Mouse (Mus musculus) G1E (cell line): ENCODE results near the gene Acp5.

Source experiments
- CTCF ChIP-seq: IDR thresholded peaks from 2 replicates; pipeline ENCODE4 v1.5.1; 2012; ENCODE audit warnings: low read depth, low read length, inconsistent platforms, mixed read lengths
- GATA1 ChIP-seq: IDR thresholded peaks from 2 replicates; pipeline ENCODE4 v1.6.1; 2012; ENCODE audit warnings: borderline replicate concordance, low read length, inconsistent platforms, mixed read lengths
- GATA2 ChIP-seq: IDR thresholded peaks from 2 replicates; pipeline ENCODE4 v1.6.1; 2012; ENCODE audit warnings: low read depth, low read length, inconsistent platforms, borderline replicate concordance
- TAL1 ChIP-seq: conservative IDR thresholded peaks from 2 replicates; pipeline ENCODE4 v1.6.1; 2012; ENCODE audit warnings: low read depth, low read length, inconsistent platforms, mixed read lengths

- no peak for TF ChIP-seq CTCF
- TF ChIP-seq TAL1, result no peak
- TF ChIP-seq GATA1, result no peak
- no peak for TF ChIP-seq GATA2
These were observed 29.5 kb upstream of the Acp5 start for GRCm38 (mm10) chr9:22164711-22165668.
